Mouse (Mus musculus): ENCODE data around the gene Wdr82.
"Not testable (repeated sequence)": the region's sequence is repeated elsewhere in the genome, so short reads cannot be mapped to it uniquely, and the experiment has no call there.

Wdr82 gene

GRCm38 (mm10) chr9:106166709-106167108, 4.0 kb upstream of the Wdr82 start:
- no peak for DNase-seq

GRCm38 (mm10) chr9:106167241-106167640, 3.5 kb upstream of the Wdr82 start:
- DNase-seq, result no peak

GRCm38 (mm10) chr9:106167703-106168102, 3.0 kb upstream of the Wdr82 start:
- no peak for DNase-seq

GRCm38 (mm10) chr9:106169006-106169405, 1.7 kb upstream of the Wdr82 start:
- not testable (repeated sequence) for DNase-seq

GRCm38 (mm10) chr9:106169917-106170316, 811 bp upstream of the Wdr82 start:
- DNase-seq, result no peak

GRCm38 (mm10) chr9:106171346-106172158, 824 bp downstream of the Wdr82 start:
- peak; percentile 61 for DNase-seq

- no peak for DNase-seq
Observed at GRCm38 (mm10) chr9:106172527-106172926, 1.8 kb downstream of the Wdr82 start.

- DNase-seq, result no peak
Observed at GRCm38 (mm10) chr9:106173363-106173762, 2.6 kb downstream of the Wdr82 start.

- DNase-seq, result no peak
Observed at GRCm38 (mm10) chr9:106175552-106176200, 4.9 kb downstream of the Wdr82 start.

GRCm38 (mm10) chr9:106176769-106177168, 6.0 kb downstream of the Wdr82 start:
- no peak for DNase-seq

- no peak for DNase-seq
Observed at GRCm38 (mm10) chr9:106177799-106178198, 7.1 kb downstream of the Wdr82 start.

- DNase-seq, result no peak
Observed at GRCm38 (mm10) chr9:106179454-106179853, 8.7 kb downstream of the Wdr82 start.

GRCm38 (mm10) chr9:106179964-106180363, 9.2 kb downstream of the Wdr82 start:
- no peak for DNase-seq

GRCm38 (mm10) chr9:106182146-106182545, 11.4 kb downstream of the Wdr82 start:
- no peak for DNase-seq

GRCm38 (mm10) chr9:106183996-106184395, 13.3 kb downstream of the Wdr82 start:
- no peak for DNase-seq

- DNase-seq, result no peak
Observed at GRCm38 (mm10) chr9:106191355-106191754, 20.6 kb downstream of the Wdr82 start.

GRCm38 (mm10) chr9:106192024-106192423, 21.3 kb downstream of the Wdr82 start:
- DNase-seq, result no peak

GRCm38 (mm10) chr9:106192998-106193397, 22.3 kb downstream of the Wdr82 start:
- DNase-seq, result no peak

GRCm38 (mm10) chr9:106193930-106194807, 23.4 kb downstream of the Wdr82 start:
- no peak for DNase-seq

- no peak for DNase-seq
Observed at GRCm38 (mm10) chr9:106195693-106196092, 25.0 kb downstream of the Wdr82 start.

GRCm38 (mm10) chr9:106197081-106197713, 26.5 kb downstream of the Wdr82 start:
- no peak for DNase-seq

- DNase-seq, result no peak
Observed at GRCm38 (mm10) chr9:106197732-106198131, 27.0 kb downstream of the Wdr82 start.

GRCm38 (mm10) chr9:106198962-106199458, 28.3 kb downstream of the Wdr82 start:
- DNase-seq, result peak; percentile 88

All from liver (tissue).